In the genomic region with DNA sequence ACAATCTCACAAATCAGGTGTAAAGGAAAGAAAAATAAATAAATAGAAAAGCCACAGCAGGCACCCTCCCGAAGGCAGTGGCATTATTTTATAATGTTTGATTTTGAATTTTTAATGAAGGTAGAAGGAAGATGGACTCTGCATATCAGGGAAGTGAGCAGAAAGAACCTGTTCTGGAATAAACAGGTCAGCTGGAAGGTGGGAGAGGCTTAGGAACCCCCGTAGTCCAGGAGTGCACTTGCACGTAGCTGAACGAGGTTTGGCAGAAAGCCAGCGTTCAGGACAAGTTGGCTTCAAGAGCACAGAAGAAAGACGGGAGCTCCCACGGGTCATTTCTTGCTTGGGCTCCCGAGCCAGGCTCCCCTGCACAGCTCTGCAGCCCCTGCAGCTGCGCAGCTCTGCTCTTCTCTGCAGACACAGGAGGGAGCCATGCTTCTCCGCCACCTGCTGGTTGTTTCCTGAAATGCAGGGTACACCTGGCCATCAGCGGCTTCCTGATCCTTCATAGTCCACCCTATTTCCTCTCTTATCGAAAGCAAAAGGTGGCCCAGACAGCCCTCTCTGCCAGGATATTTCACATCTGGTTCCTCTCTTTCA, we compare ENCODE assay signal across 8 mouse cellular contexts.
A peak's percentile ranks its signal among the peaks of the same experiment; 100 is the strongest.
DNase-seq lines count a peak whose midpoint lies in the region; ATAC-seq lines count a peak whose summit lies in the region.

No protein-coding gene starts in this region.

- H3K4me3 ChIP-seq in limb, embryonic 10.5 days, result peak overlapping the region; percentile 25; the same call in 1 of the 2 replicates
- no peak overlapping the region; the same call in 1 of the 2 replicates for H3K4me3 ChIP-seq in midbrain, embryonic 12.5 days

- H3K9ac ChIP-seq in midbrain, embryonic 12.5 days (replicated peaks), result 0 out of 2 replicates have a peak overlapping the region, but pooled peaks have one; percentile 7

- no peaks in the 10 kb centered on the region for H3K36me3 ChIP-seq in limb, embryonic 10.5 days
- no peaks in the 10 kb centered on the region for H3K36me3 ChIP-seq in midbrain, embryonic 12.5 days

- peaks cover 2% of the 10 kb centered on the region; the same call in 1 of the 2 replicates for H3K4me1 ChIP-seq in limb, embryonic 10.5 days
- H3K4me1 ChIP-seq in midbrain, embryonic 12.5 days, result no peaks in the 10 kb centered on the region

- H3K27ac ChIP-seq in limb, embryonic 10.5 days, result no peak overlapping the region
- H3K27ac ChIP-seq in midbrain, embryonic 12.5 days (replicated peaks), result peak overlapping the region; percentile 8; the same call in 1 of the 2 replicates

- 16% methylated on average over 12 of the region's 12 CpGs for WGBS in limb, embryonic 10.5 days
- 18% methylated on average over 12 of the region's 12 CpGs for WGBS in midbrain, embryonic 12.5 days

- no peaks in the 10 kb centered on the region for H3K9me3 ChIP-seq in limb, embryonic 10.5 days (replicated peaks)
- H3K9me3 ChIP-seq in midbrain, embryonic 12.5 days, result no peaks in the 10 kb centered on the region

- H3K27me3 ChIP-seq in limb, embryonic 10.5 days (ENCODE audit: low read depth, poor library complexity, severe bottlenecking), result no peaks in the 10 kb centered on the region
- no peaks in the 10 kb centered on the region for H3K27me3 ChIP-seq in midbrain, embryonic 12.5 days

- peak; percentile 17 for DNase-seq in adrenal gland, adult 8-10 months
- peak; percentile 66 for DNase-seq in embryo, embryonic 11.5 days (ENCODE audit: low read depth, low spot score)
- DNase-seq in kidney, adult 18-20 months, result peak; percentile 75
- peak; percentile 87 for DNase-seq in limb, embryonic 10.5 days (ENCODE audit: low spot score)
- DNase-seq in skeletal muscle tissue, adult 2 months (ENCODE audit: low read depth, low spot score), result peak; percentile 18
- DNase-seq in yolk sac, embryonic 10.5 days (ENCODE audit: low spot score), result peak; percentile 74

- ATAC-seq in granulocyte monocyte progenitor cell, adult 5-6 weeks (replicated peaks; ENCODE audit: poor library complexity, severe bottlenecking), result peak; percentile 92
- peak; percentile 90 for ATAC-seq in midbrain, embryonic 12.5 days (ENCODE audit: low FRiP score, low read depth)

- H3K4me2 ChIP-seq in midbrain, embryonic 12.5 days (replicated peaks), result peak overlapping the region; percentile 39

Comparison
In these comparisons a context has a peak if more than half of its experiments do, and no peak if none do; other contexts are left out.
1. DNase-seq: peak in every context shown above with its lines; median percentile 87 in limb, embryonic 10.5 days; 75 in kidney, adult 18-20 months; 74 in yolk sac, embryonic 10.5 days; 66 in embryo, embryonic 11.5 days; 18 in skeletal muscle tissue, adult 2 months; 17 in adrenal gland, adult 8-10 months.